Mouse (Mus musculus) forebrain, embryonic 13.5 days (tissue): Measurements from ENCODE around the gene Dnaja2. TPM values are rescaled to one million over a fixed set of nuclear protein-coding genes. Genes with fewer than 3 reads are reported as not detected.

Experiments used
- ATAC-seq: fragments of 200-750 bp; cut with Nextera tagmentation; 2 replicates; pipeline ENCODE4 v1.8.0; 2017
- H3K27ac ChIP-seq: fragments of 300-500 bp; sonication (generic); 2 replicates; pipeline ENCODE4 v1.5.1; 2015; ENCODE audit warnings: inconsistent platforms, mild to moderate bottlenecking, moderate library complexity
- H3K27me3 ChIP-seq: fragments of 300-500 bp; sonication (generic); 2 replicates; pipeline ENCODE4 v1.6.1; 2015; ENCODE audit warnings: mild to moderate bottlenecking, inconsistent platforms
- H3K36me3 ChIP-seq: fragments of 300-500 bp; sonication (generic); 2 replicates; pipeline ENCODE4 v1.6.1; 2015; ENCODE audit warnings: mild to moderate bottlenecking, inconsistent platforms; ENCODE audit not compliant: poor library complexity, severe bottlenecking
- H3K4me1 ChIP-seq: fragments of 300-500 bp; sonication (generic); 2 replicates; pipeline ENCODE4 v1.6.1; 2015; ENCODE audit warnings: inconsistent platforms
- H3K4me2 ChIP-seq: fragments of 300-500 bp; sonication (generic); 2 replicates; pipeline ENCODE4 v1.6.1; 2015; ENCODE audit warnings: inconsistent platforms, mild to moderate bottlenecking, moderate library complexity
- H3K4me3 ChIP-seq: fragments of 300-500 bp; sonication (generic); 2 replicates; pipeline ENCODE4 v1.5.1; 2015; ENCODE audit warnings: mild to moderate bottlenecking, inconsistent platforms
- H3K9ac ChIP-seq: fragments of 300-500 bp; sonication (generic); 2 replicates; pipeline ENCODE4 v1.6.1; 2015; ENCODE audit warnings: mild to moderate bottlenecking, inconsistent platforms
- H3K9me3 ChIP-seq: fragments of 300-500 bp; sonication (generic); replicated peaks from 2 replicates; pipeline ENCODE4 v1.6.1; 2016; ENCODE audit warnings: inconsistent platforms
- WGBS: fragments of 180-500 bp; shearing (Covaris S2); methylation state at CpG from one replicate; pipeline ENCODE4 v1.1.7; 2015; 5-methylcytosine and 5-hydroxymethylcytosine counted together
- polyA plus RNA-seq: library from polyadenylated mRNA; unstranded; fragments of >200 nt; fragmentation: Nextera tagmentation; extraction: Ambion mirVana; gene quantifications from 2 replicates; pipeline ENCODE4 v1.2.1, GENCODE M21; 2015

Gene Dnaja2
- polyA plus RNA-seq, 1 experiment from 2014 or later = 167 TPM

DNA sequence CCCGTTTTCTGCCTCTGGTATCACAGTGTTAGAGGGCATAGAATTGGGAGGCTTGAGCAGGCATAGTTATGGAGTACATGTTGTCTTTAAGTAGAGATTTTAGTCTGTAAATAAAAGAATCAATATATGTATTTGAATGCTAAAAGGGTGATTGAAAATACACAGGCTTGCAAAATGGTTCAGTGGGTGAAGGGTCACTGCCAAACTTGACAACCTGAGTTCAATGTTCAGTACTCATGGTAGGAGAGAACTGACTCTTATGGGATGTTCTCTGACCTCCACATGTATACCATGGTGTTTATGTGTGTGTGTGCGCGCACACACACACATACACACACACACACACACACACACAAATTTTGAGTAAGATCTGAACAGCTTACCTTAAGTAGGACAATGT is 22.5 kb upstream of the Dnaja2 start:
- Histone ChIP-seq H3K4me1 (no peaks in the 10 kb centered on the region), H3K4me3 (no peak overlapping the region), H3K9me3 (no peaks in the 10 kb centered on the region), H3K27me3 (no peaks in the 10 kb centered on the region), H3K36me3 (no peaks in the 10 kb centered on the region), H3K4me2 (no peak overlapping the region), H3K27ac (no peak overlapping the region), H3K9ac (no peak overlapping the region)
- 95% methylated on average over 3 of the region's 3 CpGs for WGBS
- ATAC-seq = no peak

- no peak for ATAC-seq
- H3K27ac ChIP-seq = no peak overlapping the region
- 79% methylated on average over 2 of the region's 2 CpGs for WGBS
- no peaks in the 10 kb centered on the region for H3K4me1 ChIP-seq
- H3K4me3 ChIP-seq = no peak overlapping the region
- H3K27me3 ChIP-seq = no peaks in the 10 kb centered on the region
- H3K9me3 ChIP-seq = no peaks in the 10 kb centered on the region
- no peak overlapping the region for H3K4me2 ChIP-seq
- H3K36me3 ChIP-seq = no peaks in the 10 kb centered on the region
- no peak overlapping the region for H3K9ac ChIP-seq
These were observed 18.9 kb upstream of the Dnaja2 start for GRCm38 (mm10) chr8:85573972-85574496.

GRCm38 (mm10) chr8:85570466-85570865 is 15.3 kb upstream of the Dnaja2 start:
- no peaks in the 10 kb centered on the region for H3K4me1 ChIP-seq
- no peak overlapping the region for H3K4me3 ChIP-seq
- WGBS = 87% methylated on average over 4 of the region's 4 CpGs
- ATAC-seq = no peak
- no peaks in the 10 kb centered on the region for H3K27me3 ChIP-seq
- H3K9me3 ChIP-seq = no peaks in the 10 kb centered on the region
- no peak overlapping the region for H3K27ac ChIP-seq
- H3K36me3 ChIP-seq = no peaks in the 10 kb centered on the region
- H3K4me2 ChIP-seq = no peak overlapping the region
- no peak overlapping the region for H3K9ac ChIP-seq

DNA sequence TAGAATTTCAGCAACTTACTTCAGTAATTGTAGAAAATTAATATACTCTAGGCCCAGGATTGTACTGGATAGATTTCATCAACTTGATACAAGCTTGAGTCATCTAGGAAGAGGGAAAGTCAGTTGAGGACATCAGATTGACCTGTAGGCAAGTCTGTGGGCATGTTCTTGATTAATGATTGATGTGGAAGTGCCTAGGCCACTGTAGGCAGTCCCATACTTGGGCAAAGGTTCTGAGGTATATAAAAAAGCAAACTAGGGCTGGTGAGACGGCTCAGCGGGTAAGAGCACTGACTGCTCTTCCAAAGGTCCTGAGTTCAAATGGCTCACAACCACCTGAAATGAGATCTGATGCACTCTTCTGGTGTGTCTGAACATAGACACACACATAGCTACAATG is 12.7 kb upstream of the Dnaja2 start:
- Histone ChIP-seq H3K9ac (no peak overlapping the region), H3K27me3 (no peaks in the 10 kb centered on the region), H3K4me1 (no peaks in the 10 kb centered on the region), H3K36me3 (no peaks in the 10 kb centered on the region), H3K4me2 (no peak overlapping the region), H3K9me3 (no peaks in the 10 kb centered on the region), H3K27ac (no peak overlapping the region), H3K4me3 (no peak overlapping the region)
- 97% methylated on average over 2 of the region's 2 CpGs for WGBS
- no peak for ATAC-seq

DNA sequence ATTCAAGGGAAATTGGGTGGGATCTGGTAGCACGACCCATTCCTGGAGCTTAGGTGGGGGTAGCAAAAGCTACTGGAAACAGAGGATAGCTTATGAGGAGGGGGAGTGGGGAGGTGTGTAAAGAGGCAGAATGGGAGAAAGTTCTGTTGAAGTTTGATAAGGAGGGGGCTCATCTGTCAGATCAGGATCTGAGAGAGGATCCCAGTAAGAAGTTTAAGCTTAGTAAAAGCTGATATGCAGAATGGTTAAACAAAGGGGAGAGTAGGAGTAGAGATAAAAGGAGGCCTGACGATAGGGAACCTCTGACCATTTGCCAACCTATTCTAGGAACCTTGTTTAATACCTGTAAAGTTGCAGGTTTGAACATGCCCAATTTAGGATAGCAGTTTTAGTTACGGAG is 10.0 kb upstream of the Dnaja2 start:
- Histone ChIP-seq H3K9ac (no peak overlapping the region), H3K36me3 (no peaks in the 10 kb centered on the region), H3K4me3 (no peak overlapping the region), H3K4me2 (no peak overlapping the region), H3K27me3 (no peaks in the 10 kb centered on the region), H3K4me1 (no peaks in the 10 kb centered on the region), H3K27ac (no peak overlapping the region), H3K9me3 (no peaks in the 10 kb centered on the region)
- 80% methylated on average over 3 of the region's 3 CpGs for WGBS
- ATAC-seq = no peak

DNA sequence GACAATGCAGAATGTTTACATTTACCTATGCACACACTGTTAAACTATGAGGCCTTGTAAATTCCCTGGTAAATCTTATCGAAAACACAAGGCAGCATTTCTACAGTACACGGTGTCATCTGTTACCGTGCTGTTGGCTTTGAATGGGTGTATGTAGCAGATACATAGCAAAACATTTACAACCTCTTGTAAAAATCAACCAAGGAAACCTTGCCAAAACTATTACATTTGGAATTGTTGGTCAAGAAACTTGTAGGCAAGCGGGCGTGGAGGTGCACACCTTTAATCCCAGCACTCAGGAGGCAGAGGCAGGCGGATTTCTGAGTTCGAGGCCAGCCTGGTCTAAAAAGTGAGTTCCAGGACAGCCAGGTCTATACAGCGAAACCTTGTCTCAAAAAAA is 8.2 kb upstream of the Dnaja2 start:
- Histone ChIP-seq H3K27me3 (no peaks in the 10 kb centered on the region), H3K4me3 (no peak overlapping the region), H3K36me3 (no peaks in the 10 kb centered on the region), H3K4me1 (no peaks in the 10 kb centered on the region), H3K9ac (no peak overlapping the region), H3K4me2 (no peak overlapping the region), H3K27ac (no peak overlapping the region), H3K9me3 (no peaks in the 10 kb centered on the region)
- WGBS = 95% methylated on average over 8 of the region's 8 CpGs
- no peak for ATAC-seq

- no peaks in the 10 kb centered on the region for H3K9me3 ChIP-seq
- no peaks in the 10 kb centered on the region for H3K36me3 ChIP-seq
- no peak for ATAC-seq
- no peak overlapping the region for H3K4me3 ChIP-seq
- peaks cover 4% of the 10 kb centered on the region for H3K4me1 ChIP-seq
- H3K9ac ChIP-seq = no peak overlapping the region
- H3K27me3 ChIP-seq = no peaks in the 10 kb centered on the region
- no peak overlapping the region for H3K4me2 ChIP-seq
- no peak overlapping the region for H3K27ac ChIP-seq
- 69% methylated on average over 2 of the region's 2 CpGs for WGBS
These were observed 4.8 kb upstream of the Dnaja2 start for GRCm38 (mm10) chr8:85559966-85560365.

GRCm38 (mm10) chr8:85559201-85559600 is 4.1 kb upstream of the Dnaja2 start:
- Histone ChIP-seq H3K4me1 (peaks cover 5% of the 10 kb centered on the region), H3K36me3 (no peaks in the 10 kb centered on the region), H3K9me3 (no peaks in the 10 kb centered on the region), H3K4me2 (no peak overlapping the region), H3K27me3 (no peaks in the 10 kb centered on the region), H3K4me3 (no peak overlapping the region), H3K27ac (no peak overlapping the region), H3K9ac (no peak overlapping the region)
- ATAC-seq = no peak
- WGBS = 93% methylated on average over 1 of the region's 1 CpGs

DNA sequence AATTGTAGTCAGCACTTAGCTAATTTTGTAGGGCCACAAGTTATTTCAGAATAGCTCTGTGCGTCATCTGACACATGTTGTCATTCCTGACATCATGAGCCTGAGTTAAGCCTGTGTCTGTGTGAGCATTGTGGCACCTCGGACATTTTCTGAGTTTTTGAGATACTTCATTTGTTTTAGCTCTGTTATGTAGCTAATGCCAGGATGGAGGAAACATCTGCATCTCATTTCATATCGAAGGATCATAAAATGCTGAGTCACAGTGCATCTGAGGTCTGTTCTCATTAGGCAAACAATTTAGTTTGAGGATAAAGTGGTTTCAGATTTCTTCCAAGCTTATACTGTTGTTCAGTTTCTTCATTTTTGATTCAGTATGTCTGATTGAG is 2.5 kb upstream of the Dnaja2 start:
- peaks cover 15% of the 10 kb centered on the region for H3K4me1 ChIP-seq
- 83% methylated on average over 3 of the region's 3 CpGs for WGBS
- H3K27me3 ChIP-seq = no peaks in the 10 kb centered on the region
- no peak overlapping the region for H3K4me3 ChIP-seq
- H3K4me2 ChIP-seq = no peak overlapping the region
- no peaks in the 10 kb centered on the region for H3K9me3 ChIP-seq
- H3K36me3 ChIP-seq = 0 out of 2 replicates have a peak, but pooled peaks cover 2% of the 10 kb centered on the region
- ATAC-seq = no peak
- no peak overlapping the region for H3K9ac ChIP-seq
- H3K27ac ChIP-seq = no peak overlapping the region

GRCm38 (mm10) chr8:85556986-85557600 is 1.9 kb upstream of the Dnaja2 start:
- WGBS = 47% methylated on average over 2 of the region's 2 CpGs
- Histone ChIP-seq H3K9me3 (no peaks in the 10 kb centered on the region), H3K27me3 (no peaks in the 10 kb centered on the region), H3K4me1 (peaks cover 18% of the 10 kb centered on the region), H3K36me3 (peaks cover 7% of the 10 kb centered on the region), H3K27ac (no peak overlapping the region), H3K4me3 (no peak overlapping the region), H3K9ac (no peak overlapping the region), H3K4me2 (no peak overlapping the region)
- no peak for ATAC-seq

DNA sequence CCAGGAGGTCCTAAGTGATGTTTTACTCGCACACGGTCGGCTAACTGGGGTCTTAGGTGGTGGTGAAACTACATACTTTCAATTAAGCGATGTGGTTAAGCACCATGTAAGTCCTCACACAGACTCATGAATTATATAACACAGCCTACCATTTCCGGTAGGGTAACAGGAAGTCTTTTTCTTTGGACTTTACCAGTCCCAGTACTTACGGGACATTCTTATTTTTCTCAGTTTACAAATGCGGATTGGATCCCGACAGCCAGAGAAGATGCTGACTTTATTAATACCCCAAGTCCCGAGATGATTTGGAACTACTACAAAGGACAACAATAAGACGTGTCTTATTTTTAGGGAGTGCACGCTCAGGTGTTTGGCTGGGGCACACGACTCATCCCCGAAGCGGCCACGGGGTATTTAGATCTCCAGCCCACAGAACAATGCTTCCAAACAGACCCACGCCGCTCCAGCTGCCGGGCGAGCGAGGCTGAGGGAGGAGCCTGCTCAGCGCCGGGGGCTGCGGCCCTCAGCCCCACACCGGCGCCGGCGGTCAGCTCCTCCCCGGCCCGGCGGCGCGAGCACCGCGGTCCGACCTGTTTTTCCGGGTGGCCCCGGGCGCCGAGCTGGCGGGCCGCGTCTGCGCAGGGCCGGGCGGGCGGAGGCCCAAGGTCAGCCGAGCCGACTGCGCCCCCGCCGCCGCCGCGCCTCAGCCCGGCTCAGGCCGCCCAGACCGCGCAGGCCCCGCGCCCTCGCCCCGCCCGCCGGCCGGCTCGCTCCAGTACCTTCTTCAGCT is 558 bp downstream of the Dnaja2 start:
- peak overlapping the region; percentile 83 for H3K27ac ChIP-seq
- ATAC-seq = peak; percentile 90
- no peaks in the 10 kb centered on the region for H3K27me3 ChIP-seq
- under 1% methylated on average over 54 of the region's 66 CpGs for WGBS
- H3K36me3 ChIP-seq = peaks cover 26% of the 10 kb centered on the region
- peaks cover 18% of the 10 kb centered on the region for H3K4me1 ChIP-seq
- H3K4me3 ChIP-seq = peak overlapping the region; percentile 98
- H3K4me2 ChIP-seq = peak overlapping the region; percentile 92
- H3K9me3 ChIP-seq = no peaks in the 10 kb centered on the region
- peak overlapping the region; percentile 91 for H3K9ac ChIP-seq

DNA sequence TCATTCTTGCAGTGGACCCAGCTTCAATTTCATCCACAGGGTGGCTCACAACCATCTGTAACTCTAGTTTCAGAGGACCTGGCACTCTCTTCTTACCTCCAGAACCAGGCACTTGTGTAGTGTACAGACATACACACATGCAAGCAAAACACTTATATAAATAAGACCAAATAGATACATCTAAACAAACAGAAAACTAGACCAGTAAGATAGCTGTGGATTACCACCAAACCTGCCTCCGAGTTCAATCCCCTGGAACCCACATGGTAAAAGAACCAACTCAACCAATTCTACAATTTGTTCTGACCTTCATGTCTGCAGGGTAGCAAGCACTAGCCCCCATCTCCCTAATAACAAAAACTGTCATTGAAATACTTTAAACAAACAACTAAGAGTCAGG is 3.2 kb downstream of the Dnaja2 start:
- WGBS = 100% methylated on average over 1 of the region's 1 CpGs
- Histone ChIP-seq H3K4me2 (no peak overlapping the region), H3K27me3 (no peaks in the 10 kb centered on the region), H3K9ac (no peak overlapping the region), H3K4me3 (no peak overlapping the region), H3K27ac (no peak overlapping the region), H3K4me1 (peaks cover 18% of the 10 kb centered on the region), H3K36me3 (peaks cover 53% of the 10 kb centered on the region), H3K9me3 (no peaks in the 10 kb centered on the region)
- no peak for ATAC-seq
